Mouse (Mus musculus): Measurements from ENCODE around the gene Arhgef6.

Gene Arhgef6

GRCm38 (mm10) chrX:57338371-57339211 is at the start of gene Arhgef6:
Arhgef6 (minus strand) TSS chrX:57338729.
- no peak for DNase-seq (ENCODE audit: low spot score)

GRCm38 (mm10) chrX:57380915-57381314 is 42.4 kb upstream of the Arhgef6 start:
- no peak for DNase-seq (ENCODE audit: low spot score)

- DNase-seq (ENCODE audit: low spot score): no peak
Observed at GRCm38 (mm10) chrX:57378579-57378978, 40.0 kb upstream of the Arhgef6 start.

- DNase-seq (ENCODE audit: low spot score): no peak
Observed at GRCm38 (mm10) chrX:57377096-57377495, 38.6 kb upstream of the Arhgef6 start.

GRCm38 (mm10) chrX:57374029-57374428 is 35.5 kb upstream of the Arhgef6 start:
- DNase-seq (ENCODE audit: low spot score): no peak

GRCm38 (mm10) chrX:57373543-57373942 is 35.0 kb upstream of the Arhgef6 start:
- DNase-seq (ENCODE audit: low spot score): no peak

- no peak for DNase-seq (ENCODE audit: low spot score)
Observed at GRCm38 (mm10) chrX:57372965-57373364, 34.4 kb upstream of the Arhgef6 start.

- no peak for DNase-seq (ENCODE audit: low spot score)
Observed at GRCm38 (mm10) chrX:57364891-57365569, 26.5 kb upstream of the Arhgef6 start.

GRCm38 (mm10) chrX:57359316-57359715 is 20.8 kb upstream of the Arhgef6 start:
- DNase-seq (ENCODE audit: low spot score): no peak

- DNase-seq (ENCODE audit: low spot score): no peak
Observed at GRCm38 (mm10) chrX:57339220-57339619, 691 bp upstream of the Arhgef6 start.

- no peak for DNase-seq (ENCODE audit: low spot score)
Observed at GRCm38 (mm10) chrX:57337582-57337981, 947 bp downstream of the Arhgef6 start.

GRCm38 (mm10) chrX:57336958-57337357 is 1.6 kb downstream of the Arhgef6 start:
- no peak for DNase-seq (ENCODE audit: low spot score)

GRCm38 (mm10) chrX:57335313-57335712 is 3.2 kb downstream of the Arhgef6 start:
- DNase-seq (ENCODE audit: low spot score): no peak

GRCm38 (mm10) chrX:57327668-57328338 is 10.7 kb downstream of the Arhgef6 start:
- no peak for DNase-seq (ENCODE audit: low spot score)

- DNase-seq (ENCODE audit: low spot score): no peak
Observed at GRCm38 (mm10) chrX:57326487-57327221, 11.9 kb downstream of the Arhgef6 start.

GRCm38 (mm10) chrX:57325861-57326461 is 12.6 kb downstream of the Arhgef6 start:
- no peak for DNase-seq (ENCODE audit: low spot score)

GRCm38 (mm10) chrX:57324891-57325290 is 13.6 kb downstream of the Arhgef6 start:
- DNase-seq (ENCODE audit: low spot score): no peak

GRCm38 (mm10) chrX:57312066-57312465 is 26.5 kb downstream of the Arhgef6 start:
- DNase-seq (ENCODE audit: low spot score): no peak

- no peak for DNase-seq (ENCODE audit: low spot score)
Observed at GRCm38 (mm10) chrX:57309993-57310392, 28.5 kb downstream of the Arhgef6 start.

GRCm38 (mm10) chrX:57306747-57307146 is 31.8 kb downstream of the Arhgef6 start:
- no peak for DNase-seq (ENCODE audit: low spot score)

GRCm38 (mm10) chrX:57304784-57305287 is 33.7 kb downstream of the Arhgef6 start:
- no peak for DNase-seq (ENCODE audit: low spot score)
